Mouse (Mus musculus) G1E (cell line): ENCODE measurements around the gene Gsto2. TPM values are rescaled to one million over a fixed set of nuclear protein-coding genes. Genes with fewer than 3 reads are reported as not detected.

Experiments used
- ATAC-seq: 2 replicates; pipeline ENCODE4 v1.8.0; 2016; ENCODE audit warnings: mild to moderate bottlenecking; ENCODE audit not compliant: insufficient number of reproducible peaks, poor library complexity, low FRiP score, severe bottlenecking; ENCODE audit errors: extremely low read depth
- DNase-seq: peaks from one replicate; pipeline ENCODE4 v3.0.0; 2012; ENCODE audit warnings: low spot score
- H3K27me3 ChIP-seq: 2 replicates; pipeline ENCODE4 v1.6.1; 2012; ENCODE audit warnings: mild to moderate bottlenecking, low read length, inconsistent platforms; ENCODE audit not compliant: insufficient read depth
- H3K36me3 ChIP-seq: replicated peaks from 2 replicates; pipeline ENCODE3; 2012; ENCODE audit warnings: mild to moderate bottlenecking, inconsistent platforms
- H3K4me1 ChIP-seq: 2 replicates; pipeline ENCODE4 v1.6.1; 2012; ENCODE audit warnings: low read depth, low read length, inconsistent platforms, mixed read lengths; ENCODE audit not compliant: insufficient read depth
- H3K4me3 ChIP-seq: 2 replicates; pipeline ENCODE4 v1.5.1; 2012; ENCODE audit warnings: low read depth, mild to moderate bottlenecking, inconsistent platforms, low read length, moderate library complexity, mixed read lengths
- H3K9me3 ChIP-seq: replicated peaks from 2 replicates; pipeline ENCODE4 v1.6.1; 2012; ENCODE audit warnings: inconsistent platforms
- CTCF ChIP-seq: IDR thresholded peaks from 2 replicates; pipeline ENCODE4 v1.5.1; 2012; ENCODE audit warnings: low read depth, low read length, inconsistent platforms, mixed read lengths
- GATA1 ChIP-seq: IDR thresholded peaks from 2 replicates; pipeline ENCODE4 v1.6.1; 2012; ENCODE audit warnings: borderline replicate concordance, low read length, inconsistent platforms, mixed read lengths
- GATA2 ChIP-seq: IDR thresholded peaks from 2 replicates; pipeline ENCODE4 v1.6.1; 2012; ENCODE audit warnings: low read depth, low read length, inconsistent platforms, borderline replicate concordance
- POLR2AphosphoS5 ChIP-seq: IDR thresholded peaks from 2 replicates; pipeline ENCODE4 v1.6.1; 2012; ENCODE audit warnings: low read depth, low read length, inconsistent platforms; ENCODE audit not compliant: insufficient replicate concordance
- TAL1 ChIP-seq: conservative IDR thresholded peaks from 2 replicates; pipeline ENCODE4 v1.6.1; 2012; ENCODE audit warnings: low read depth, low read length, inconsistent platforms, mixed read lengths
- polyA plus RNA-seq: library from polyadenylated mRNA; stranded (reverse); fragments of >175 nt; gene quantifications from 2 replicates; pipeline ENCODE4 v1.2.3, GENCODE M21; 2012
- total RNA-seq, 2 experiments: library from RNA; stranded (forward) in 1 of 2; stranded (reverse) in 1 of 2; fragments of 200-1000 nt in 1 of 2; fragments of >200 nt in 1 of 2; fragmentation: Nextera tagmentation in 1 of 2; gene quantifications; 2 replicates each; pipeline ENCODE4 v1.2.3; 2014 to 2017

The Gsto2 gene
- total and polyA plus RNA-seq, 3 experiments, result 0.11 to 4.7 (median 0.76) TPM

DNA sequence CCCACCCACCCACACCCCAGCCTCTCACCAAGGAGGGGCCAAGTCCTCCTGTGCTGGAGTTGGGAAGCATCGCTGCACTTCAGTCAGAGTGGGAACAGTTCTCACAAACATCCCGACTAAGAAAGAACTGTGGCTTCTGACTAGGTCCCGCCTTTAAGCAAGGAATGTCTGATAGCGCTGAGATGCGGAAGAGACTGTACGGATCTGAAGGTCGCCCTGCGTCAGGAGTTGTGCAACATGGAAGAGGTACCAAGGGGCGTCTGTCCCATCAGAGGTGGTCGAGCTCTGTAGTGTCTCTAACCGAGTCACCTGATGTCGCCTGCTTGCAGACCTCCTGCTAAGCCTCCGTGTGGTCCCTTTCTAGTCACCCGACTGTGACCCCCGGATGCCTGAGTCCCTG lies 10.9 kb downstream of the Gsto2 start:
- Histone ChIP-seq H3K4me1 (no peaks in the 10 kb centered on the region), H3K4me3 (no peak overlapping the region), H3K27me3 (0 out of 2 replicates have a peak, but pooled peaks cover 5% of the 10 kb centered on the region), H3K36me3 (no peaks in the 10 kb centered on the region), H3K9me3 (peaks cover 14% of the 10 kb centered on the region)
- ATAC-seq (no peak), DNase-seq (no peak)
- TF ChIP-seq GATA2 (no peak), CTCF (no peak), GATA1 (no peak), TAL1 (no peak), POLR2AphosphoS5 (no peak)

- DNase-seq, result no peak
- TF ChIP-seq GATA2 (no peak), TAL1 (no peak), GATA1 (no peak), POLR2AphosphoS5 (no peak), CTCF (no peak)
- H3K27me3 ChIP-seq, result 0 out of 2 replicates have a peak, but pooled peaks cover 3% of the 10 kb centered on the region
- ATAC-seq, result no peak
- no peak overlapping the region for H3K4me3 ChIP-seq
- H3K4me1 ChIP-seq, result no peaks in the 10 kb centered on the region
- peaks cover 19% of the 10 kb centered on the region; the same call in 1 of the 2 replicates for H3K9me3 ChIP-seq
- H3K36me3 ChIP-seq, result no peaks in the 10 kb centered on the region
Observed at GRCm38 (mm10) chr19:47881538-47881937, 16.2 kb downstream of the Gsto2 start.

GRCm38 (mm10) chr19:47882151-47882881 lies 17.0 kb downstream of the Gsto2 start:
- DNase-seq, result peak; percentile 36
- Histone ChIP-seq H3K36me3 (no peaks in the 10 kb centered on the region), H3K9me3 (peaks cover 25% of the 10 kb centered on the region), H3K4me1 (no peaks in the 10 kb centered on the region), H3K27me3 (0 out of 2 replicates have a peak, but pooled peaks cover 3% of the 10 kb centered on the region), H3K4me3 (no peak overlapping the region)
- peak; percentile 87 for TF ChIP-seq CTCF
- TF ChIP-seq TAL1, result no peak
- peak; percentile 60; the same call in 1 of the 2 replicates for ATAC-seq

GRCm38 (mm10) chr19:47882882-47883254 lies 17.5 kb downstream of the Gsto2 start:
- ATAC-seq (no peak), DNase-seq (no peak)
- no peaks in the 10 kb centered on the region for H3K36me3 ChIP-seq
- no peak overlapping the region for H3K4me3 ChIP-seq
- H3K4me1 ChIP-seq, result no peaks in the 10 kb centered on the region
- 0 out of 2 replicates have a peak, but pooled peaks cover 3% of the 10 kb centered on the region for H3K27me3 ChIP-seq
- peaks cover 28% of the 10 kb centered on the region for H3K9me3 ChIP-seq
- TF ChIP-seq GATA1 (no peak), TAL1 (no peak), POLR2AphosphoS5 (no peak), CTCF (no peak), GATA2 (no peak)

GRCm38 (mm10) chr19:47884296-47885085 lies 19.2 kb downstream of the Gsto2 start:
- DNase-seq, result no peak
- no peaks in the 10 kb centered on the region for H3K4me1 ChIP-seq
- no peak for ATAC-seq
- H3K27me3 ChIP-seq, result 0 out of 2 replicates have a peak, but pooled peaks cover 3% of the 10 kb centered on the region
- H3K9me3 ChIP-seq, result peaks cover 34% of the 10 kb centered on the region
- TF ChIP-seq POLR2AphosphoS5, result no peak
- no peak for TF ChIP-seq CTCF
- TF ChIP-seq GATA1, result no peak
- no peak for TF ChIP-seq TAL1
- no peak for TF ChIP-seq GATA2
- no peaks in the 10 kb centered on the region for H3K36me3 ChIP-seq
- H3K4me3 ChIP-seq, result no peak overlapping the region

- no peaks in the 10 kb centered on the region for H3K36me3 ChIP-seq
- DNase-seq (no peak), ATAC-seq (no peak)
- 0 out of 2 replicates have a peak, but pooled peaks cover 3% of the 10 kb centered on the region for H3K27me3 ChIP-seq
- no peaks in the 10 kb centered on the region for H3K4me1 ChIP-seq
- H3K4me3 ChIP-seq, result no peak overlapping the region
- no peak for TF ChIP-seq GATA1
- TF ChIP-seq CTCF, result no peak
- TF ChIP-seq TAL1, result no peak
- no peak for TF ChIP-seq POLR2AphosphoS5
- no peak for TF ChIP-seq GATA2
- H3K9me3 ChIP-seq, result peaks cover 36% of the 10 kb centered on the region
Observed at GRCm38 (mm10) chr19:47885191-47885743, 19.9 kb downstream of the Gsto2 start.
